Mouse (Mus musculus) c-Kit-positive CD71-positive TER-119-positive erythroid progenitor cells, embryonic 14.5 days (primary cell): ENCODE results near the gene Lpp.

Experiments used
- DNase-seq: peaks from one replicate; pipeline ENCODE4 v3.0.0-alpha.2; 2013; ENCODE audit warnings: low spot score

Gene Lpp

DNA sequence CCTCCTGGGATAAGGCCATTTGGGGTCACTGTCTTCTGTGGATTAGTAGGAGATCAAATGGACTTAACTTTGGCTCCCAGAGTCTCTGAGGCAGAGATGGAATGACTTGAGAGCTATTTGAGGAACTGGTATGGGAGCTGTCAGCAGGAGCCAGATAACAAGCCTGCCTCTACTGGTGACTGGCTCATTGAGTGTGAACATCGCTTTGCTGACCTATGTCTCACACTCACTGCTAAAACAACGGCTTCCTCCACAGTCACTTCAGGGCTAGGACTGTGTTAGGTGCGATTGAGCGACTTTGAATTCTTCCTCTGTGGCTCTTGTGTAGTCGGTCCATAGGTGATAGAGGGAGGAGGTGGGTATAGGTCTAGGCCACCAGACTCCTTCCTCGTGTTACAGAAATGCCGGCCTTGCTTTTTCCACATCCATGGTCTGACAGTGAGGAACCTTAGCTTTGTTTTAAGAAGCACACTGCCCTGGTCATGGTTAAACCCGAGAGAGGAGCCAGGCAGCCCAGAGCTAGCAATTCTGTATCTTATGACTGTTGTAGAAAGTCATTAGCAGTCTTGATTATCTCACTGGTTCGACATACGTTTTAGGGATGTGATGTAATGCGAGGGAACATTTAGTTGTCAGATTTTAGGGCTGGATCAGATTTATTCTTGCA, 108.5 kb downstream of the Lpp start:
- no peak for DNase-seq

DNA sequence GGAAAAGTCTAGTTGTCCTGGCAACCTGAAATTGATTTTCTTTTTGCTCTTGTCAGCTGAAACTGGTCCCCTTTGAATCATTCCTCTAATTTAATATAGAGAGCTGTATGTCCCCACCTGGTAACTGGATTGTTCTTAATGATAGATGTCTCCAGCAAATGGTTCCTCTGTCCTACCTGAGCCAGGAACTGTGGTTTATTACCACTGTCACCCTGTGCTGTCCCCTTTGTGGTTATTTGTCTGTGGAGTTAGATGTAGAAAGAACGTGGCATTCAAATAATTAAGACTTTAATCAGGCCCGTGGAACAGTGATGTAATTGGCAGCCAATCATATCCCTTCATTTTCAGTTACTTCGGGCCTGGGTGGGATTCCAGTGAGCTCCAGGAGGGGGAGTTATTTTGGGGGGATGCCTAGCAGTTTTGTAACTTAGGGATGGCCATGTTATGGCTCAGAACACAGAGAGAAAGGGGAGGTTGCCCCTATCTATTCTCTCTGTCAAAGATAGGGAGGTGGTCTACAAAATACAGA, 109.1 kb downstream of the Lpp start:
- no peak for DNase-seq

GRCm38 (mm10) chr16:24504838-24505605, 111.7 kb downstream of the Lpp start:
- no peak for DNase-seq

- DNase-seq, result no peak
Measured at GRCm38 (mm10) chr16:24506237-24506636, 112.9 kb downstream of the Lpp start.

- DNase-seq, result no peak
Measured at GRCm38 (mm10) chr16:24506740-24507139, 113.4 kb downstream of the Lpp start.

DNA sequence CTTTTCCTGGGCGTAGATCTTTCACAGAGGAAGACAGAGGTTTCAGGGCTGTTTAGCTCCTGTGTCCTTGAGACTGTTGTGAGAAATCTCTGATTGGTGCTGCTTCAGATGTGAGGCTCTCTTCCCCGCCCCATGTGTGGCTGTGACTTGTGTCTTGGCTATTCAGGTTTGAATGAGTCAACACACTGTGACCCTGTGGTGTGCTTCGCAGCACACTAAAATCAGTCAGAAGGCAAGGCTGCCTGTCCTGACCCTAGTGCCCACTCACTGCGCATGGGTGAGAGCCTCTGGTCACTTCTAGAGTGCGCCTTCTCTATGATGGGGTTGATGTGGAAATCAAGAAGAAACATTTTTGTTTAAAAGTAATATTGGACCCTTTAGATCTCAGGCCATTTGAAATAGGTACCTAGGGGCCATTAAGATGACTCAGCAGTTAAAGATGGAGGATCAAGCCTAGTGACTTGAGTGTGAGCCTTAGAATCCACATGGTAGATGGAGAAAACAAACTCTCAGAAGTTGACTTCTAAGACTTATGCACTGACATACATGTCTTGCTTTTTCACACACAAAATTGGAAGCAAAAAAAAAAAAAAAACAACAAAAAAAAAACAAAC, 114.7 kb downstream of the Lpp start:
- DNase-seq, result no peak

- no peak for DNase-seq
Measured at GRCm38 (mm10) chr16:24509100-24509812, 115.9 kb downstream of the Lpp start.

- DNase-seq, result no peak
Measured at GRCm38 (mm10) chr16:24509813-24510166, 116.5 kb downstream of the Lpp start.

DNA sequence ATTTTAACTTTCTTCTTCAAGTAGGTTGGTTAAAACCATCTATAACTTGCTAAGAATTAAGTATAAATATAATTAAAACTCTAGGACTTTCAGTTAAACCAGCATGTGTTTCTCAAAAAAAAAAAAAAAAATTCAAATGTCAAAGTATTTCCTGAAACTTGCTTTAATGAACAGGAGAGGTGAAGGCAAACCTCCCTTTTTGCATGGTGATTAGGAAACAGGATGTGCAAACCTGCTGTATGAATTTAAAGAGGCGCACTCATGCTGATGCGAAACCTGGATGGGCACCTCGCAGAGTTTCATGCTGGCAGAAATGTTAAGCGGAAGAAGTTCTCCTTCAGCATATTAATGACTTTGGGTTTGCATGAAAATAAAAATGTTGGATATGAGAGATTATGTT, 119.9 kb downstream of the Lpp start:
- no peak for DNase-seq

- DNase-seq, result no peak
Measured at GRCm38 (mm10) chr16:24514802-24515727, 121.8 kb downstream of the Lpp start.

GRCm38 (mm10) chr16:24516993-24517392, 123.7 kb downstream of the Lpp start:
- no peak for DNase-seq

- DNase-seq, result no peak
Measured at GRCm38 (mm10) chr16:24517501-24518042, 124.3 kb downstream of the Lpp start.

DNA sequence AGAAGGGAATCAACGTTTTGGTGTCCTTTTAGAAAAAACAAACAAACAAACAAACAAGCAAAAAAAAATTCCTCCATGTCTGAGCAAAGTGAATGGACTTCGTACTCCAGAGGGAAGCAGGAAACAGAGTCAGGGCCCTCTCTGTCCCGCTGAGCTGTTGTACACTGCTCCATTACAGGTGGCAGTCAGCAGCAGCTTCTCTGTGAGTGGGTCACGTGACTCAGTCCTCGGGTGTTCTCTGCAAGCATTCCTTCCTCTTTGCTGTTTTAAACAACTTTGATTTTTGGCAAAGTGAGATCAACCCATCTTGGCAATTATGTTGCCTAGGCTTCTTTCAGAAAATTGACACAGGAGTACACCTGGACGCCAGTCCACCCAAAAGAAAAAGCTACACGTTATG, 125.5 kb downstream of the Lpp start:
- DNase-seq, result no peak

DNA sequence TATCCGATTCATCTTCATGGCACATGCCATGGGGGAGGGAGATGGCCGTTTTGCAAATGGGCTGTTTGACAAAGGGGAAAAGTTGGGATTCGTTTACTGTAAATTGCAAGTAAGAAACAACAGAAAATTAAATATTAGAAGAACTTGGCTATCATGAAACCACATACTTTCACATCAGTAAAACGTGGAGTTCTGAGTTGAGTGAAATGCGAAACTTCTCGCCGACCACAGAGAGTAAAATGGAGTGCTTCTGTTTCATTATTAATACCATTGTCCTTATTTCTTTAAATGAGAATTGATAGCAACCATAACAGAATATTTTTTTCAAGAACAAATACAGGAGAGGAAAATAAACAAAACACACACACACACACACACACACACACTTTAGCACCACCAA, 133.9 kb downstream of the Lpp start:
- DNase-seq, result no peak

- DNase-seq, result no peak
Measured at GRCm38 (mm10) chr16:24531681-24532080, 138.4 kb downstream of the Lpp start.

DNA sequence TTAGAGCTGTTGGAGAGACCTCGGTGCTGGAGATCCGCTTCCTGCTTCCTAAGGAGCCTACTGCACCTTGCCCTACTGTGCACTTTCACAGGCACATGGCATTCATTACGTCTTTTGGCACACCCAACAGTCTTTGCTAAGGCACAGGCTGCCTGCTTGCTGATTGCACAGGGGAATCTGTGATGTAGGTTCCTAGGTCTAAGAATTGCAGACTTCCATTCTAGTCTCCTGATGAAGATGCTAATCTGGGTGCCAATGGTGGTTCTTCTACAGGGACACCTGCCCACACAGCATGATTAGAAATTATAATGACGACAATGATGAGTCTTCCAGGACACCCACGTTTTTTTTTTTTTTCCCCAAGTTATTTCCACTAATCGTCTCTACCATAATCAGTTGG, 141.9 kb downstream of the Lpp start:
- DNase-seq, result no peak

GRCm38 (mm10) chr16:24536261-24536660, 143.0 kb downstream of the Lpp start:
- DNase-seq, result no peak

- DNase-seq, result no peak
Measured at GRCm38 (mm10) chr16:24539003-24539402, 145.7 kb downstream of the Lpp start.

GRCm38 (mm10) chr16:24542864-24543263, 149.6 kb downstream of the Lpp start:
- no peak for DNase-seq

DNA sequence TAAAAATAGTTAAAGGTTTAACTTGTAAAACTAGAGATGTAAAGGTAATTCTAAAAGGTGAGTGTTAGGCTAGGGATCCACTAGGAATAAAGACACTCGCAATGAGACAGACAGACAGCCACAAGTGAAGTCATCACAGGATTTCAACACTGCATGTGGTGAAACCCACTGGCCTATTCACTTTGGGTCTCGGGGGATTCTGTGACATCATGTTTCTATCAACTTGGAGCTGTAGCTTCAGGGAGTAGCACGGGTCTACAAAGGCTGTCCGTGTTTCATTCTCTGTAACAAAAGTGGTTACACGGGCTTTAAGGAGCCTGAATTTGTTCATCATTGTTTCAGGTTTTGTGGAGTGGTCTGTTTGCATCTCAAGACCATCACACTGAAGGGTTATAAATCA, 152.1 kb downstream of the Lpp start:
- no peak for DNase-seq

GRCm38 (mm10) chr16:24558458-24558857, 165.2 kb downstream of the Lpp start:
- DNase-seq, result no peak
